Mouse (Mus musculus): ENCODE results near the gene 1110059E24Rik. TPM values are rescaled to one million over a fixed set of nuclear protein-coding genes. Genes with fewer than 3 reads are reported as not detected.

The 1110059E24Rik gene
- polyA plus RNA-seq, 1 experiment from 2014 or later, result 63.2 TPM

DNA sequence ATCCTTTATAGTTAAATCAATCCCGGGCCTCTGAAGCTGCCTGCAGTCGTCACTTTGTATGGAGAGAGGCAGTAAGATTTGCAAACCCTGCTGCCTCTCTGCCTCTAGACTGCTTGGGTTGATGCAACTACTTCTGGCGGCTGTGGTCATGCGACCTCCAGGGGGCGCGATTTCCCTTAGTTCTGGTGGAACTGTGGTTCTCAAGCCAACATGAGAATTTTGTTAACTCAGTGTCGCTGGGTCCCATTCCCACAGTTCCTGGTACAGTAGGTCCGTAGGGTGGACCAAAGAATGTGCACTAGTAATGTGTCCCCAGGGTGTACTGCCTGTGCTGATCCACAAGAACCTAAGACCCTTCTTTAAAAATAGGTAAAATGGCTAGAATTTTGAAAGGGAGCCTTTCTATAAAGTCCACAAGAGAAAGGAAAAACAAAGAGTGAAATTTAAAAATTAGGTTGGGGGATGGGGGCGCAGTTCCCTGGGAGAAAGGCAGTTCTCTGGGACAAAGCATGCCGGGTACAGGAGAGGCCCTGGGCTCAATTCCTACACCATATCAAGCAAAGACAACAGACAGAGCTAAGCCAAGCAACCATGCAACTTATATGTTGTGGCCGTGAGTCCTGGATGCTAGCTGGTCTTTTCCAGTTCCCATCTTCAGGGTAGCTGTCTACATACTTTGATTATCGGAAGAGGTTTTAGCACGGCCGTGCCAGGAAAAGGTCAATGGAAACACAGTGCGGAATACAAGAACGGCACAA, 81.4 kb downstream of the 1110059E24Rik start:
- 35% methylated on average over 16 of the region's 16 CpGs for WGBS

DNA sequence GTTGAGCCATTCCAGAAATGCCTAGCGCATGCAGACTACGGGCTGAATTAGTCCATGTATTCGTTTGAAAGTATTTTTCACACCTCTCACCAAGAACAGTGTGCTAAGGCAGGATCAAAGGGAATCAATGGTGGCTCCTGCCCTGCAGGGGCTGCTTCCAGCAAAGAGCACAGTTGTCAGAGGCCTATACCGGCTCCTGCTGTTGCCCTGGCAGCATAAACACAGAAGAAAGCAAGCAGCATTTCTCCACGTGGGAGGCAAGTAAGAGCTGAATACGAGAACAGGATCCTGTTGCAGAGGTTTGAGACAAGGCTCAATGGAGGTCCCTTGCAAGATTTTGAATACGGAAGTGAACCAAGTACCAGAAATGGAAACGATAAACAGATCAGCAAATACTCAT, 82.0 kb downstream of the 1110059E24Rik start:
- no peaks in the 10 kb centered on the region for H3K4me1 ChIP-seq (replicated peaks)
- no peak overlapping the region for H3K4me2 ChIP-seq
- ATAC-seq (ENCODE audit: insufficient number of reproducible peaks, insufficient read depth, low FRiP score, low TSS enrichment, low read depth), result no peak
- no peak overlapping the region for H3K4me3 ChIP-seq (replicated peaks)
- H3K27me3 ChIP-seq, result no peaks in the 10 kb centered on the region
- no peaks in the 10 kb centered on the region for H3K36me3 ChIP-seq
- H3K27ac ChIP-seq, result no peak overlapping the region
- no peak overlapping the region for H3K9ac ChIP-seq (replicated peaks)
- no peaks in the 10 kb centered on the region for H3K9me3 ChIP-seq
- WGBS, result 43% methylated on average over 8 of the region's 8 CpGs

More for the DNA sequence above, 81.4 kb downstream of the 1110059E24Rik start:
- Histone ChIP-seq H3K9me3 (no peaks in the 10 kb centered on the region), H3K27me3 (no peaks in the 10 kb centered on the region), H3K4me1 (replicated peaks) (no peaks in the 10 kb centered on the region), H3K4me3 (replicated peaks) (no peak overlapping the region), H3K36me3 (no peaks in the 10 kb centered on the region), H3K4me2 (no peak overlapping the region), H3K27ac (no peak overlapping the region), H3K9ac (replicated peaks) (no peak overlapping the region)
- ATAC-seq (ENCODE audit: insufficient number of reproducible peaks, insufficient read depth, low FRiP score, low TSS enrichment, low read depth), result no peak; the same call in 1 of the 2 replicates

- H3K9me3 ChIP-seq, result no peaks in the 10 kb centered on the region
- WGBS, result 71% methylated on average over 3 of the region's 3 CpGs
- no peak overlapping the region for H3K9ac ChIP-seq (replicated peaks)
- H3K27me3 ChIP-seq, result no peaks in the 10 kb centered on the region
- H3K27ac ChIP-seq, result no peak overlapping the region
- H3K4me3 ChIP-seq (replicated peaks), result no peak overlapping the region
- H3K4me2 ChIP-seq, result no peak overlapping the region
- H3K4me1 ChIP-seq (replicated peaks), result no peaks in the 10 kb centered on the region
- ATAC-seq (ENCODE audit: insufficient number of reproducible peaks, insufficient read depth, low FRiP score, low TSS enrichment, low read depth), result no peak
- H3K36me3 ChIP-seq, result no peaks in the 10 kb centered on the region
Measured at GRCm38 (mm10) chr19:21568528-21569185, 84.1 kb downstream of the 1110059E24Rik start.

- Histone ChIP-seq H3K9me3 (no peaks in the 10 kb centered on the region), H3K4me2 (no peak overlapping the region), H3K27me3 (no peaks in the 10 kb centered on the region), H3K4me3 (replicated peaks) (no peak overlapping the region), H3K27ac (no peak overlapping the region), H3K36me3 (no peaks in the 10 kb centered on the region), H3K4me1 (replicated peaks) (no peaks in the 10 kb centered on the region), H3K9ac (replicated peaks) (no peak overlapping the region)
- ATAC-seq (ENCODE audit: insufficient number of reproducible peaks, insufficient read depth, low FRiP score, low TSS enrichment, low read depth), result no peak
- WGBS, result 84% methylated on average over 3 of the region's 3 CpGs
Measured at GRCm38 (mm10) chr19:21567933-21568332, 84.8 kb downstream of the 1110059E24Rik start.

DNA sequence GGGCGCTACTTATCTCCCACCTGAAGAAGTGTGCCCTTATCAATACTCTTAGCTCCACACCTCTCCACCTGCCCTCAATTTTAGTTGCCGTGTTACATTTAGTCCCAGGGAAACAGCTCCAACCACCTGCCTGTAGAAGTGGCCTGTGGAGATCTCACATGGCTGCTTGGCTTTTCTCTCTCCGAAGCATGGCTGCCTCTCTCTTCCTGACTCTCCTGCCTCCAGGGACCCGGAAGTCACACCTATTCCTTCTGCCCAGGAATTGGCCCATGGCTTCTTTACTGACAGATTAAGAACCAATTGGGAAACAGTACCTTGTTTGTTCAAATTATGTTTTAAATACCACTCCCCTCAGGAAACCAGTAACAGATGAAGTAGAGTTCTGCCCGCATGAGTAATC, 86.3 kb downstream of the 1110059E24Rik start:
- 84% methylated on average over 5 of the region's 5 CpGs for whole genome bisulfite sequencing
- Histone ChIP-seq H3K4me1 (replicated peaks) (no peaks in the 10 kb centered on the region), H3K4me2 (no peak overlapping the region), H3K4me3 (replicated peaks) (no peak overlapping the region), H3K9ac (replicated peaks) (no peak overlapping the region), H3K27ac (no peak overlapping the region), H3K36me3 (no peaks in the 10 kb centered on the region), H3K27me3 (no peaks in the 10 kb centered on the region), H3K9me3 (no peaks in the 10 kb centered on the region)
- no peak for ATAC-seq (ENCODE audit: insufficient number of reproducible peaks, insufficient read depth, low FRiP score, low TSS enrichment, low read depth)

DNA sequence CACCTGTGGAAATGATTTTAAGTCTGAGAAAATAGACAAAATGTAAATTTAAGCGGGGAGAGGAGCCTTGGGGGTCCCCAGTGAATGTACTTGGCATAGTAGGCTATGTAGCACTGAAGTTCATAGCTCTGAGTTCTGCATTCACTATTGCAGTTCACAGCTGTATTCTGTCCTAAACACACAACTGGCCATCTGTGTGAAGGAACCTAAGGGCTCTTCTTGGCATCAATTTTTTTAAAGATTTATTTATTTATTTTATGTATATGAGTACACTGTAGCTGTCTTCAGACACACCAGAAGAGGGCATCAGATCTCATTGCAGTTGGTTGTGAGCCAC, 88.3 kb downstream of the 1110059E24Rik start:
- H3K27ac ChIP-seq, result no peak overlapping the region
- ATAC-seq (ENCODE audit: insufficient number of reproducible peaks, insufficient read depth, low FRiP score, low TSS enrichment, low read depth), result no peak
- H3K4me2 ChIP-seq, result no peak overlapping the region
- 7% methylated on average over 1 of the region's 1 CpGs for WGBS
- no peaks in the 10 kb centered on the region for H3K36me3 ChIP-seq
- no peaks in the 10 kb centered on the region for H3K27me3 ChIP-seq
- no peaks in the 10 kb centered on the region for H3K4me1 ChIP-seq (replicated peaks)
- no peak overlapping the region for H3K9ac ChIP-seq (replicated peaks)
- no peak overlapping the region for H3K4me3 ChIP-seq (replicated peaks)
- no peaks in the 10 kb centered on the region for H3K9me3 ChIP-seq

GRCm38 (mm10) chr19:21563789-21564460, 88.9 kb downstream of the 1110059E24Rik start:
- no peak; the same call in 1 of the 2 replicates for ATAC-seq (ENCODE audit: insufficient number of reproducible peaks, insufficient read depth, low FRiP score, low TSS enrichment, low read depth)

GRCm38 (mm10) chr19:21562996-21563395, 89.8 kb downstream of the 1110059E24Rik start:
- WGBS, result 82% methylated on average over 3 of the region's 3 CpGs
- H3K9me3 ChIP-seq, result no peaks in the 10 kb centered on the region
- H3K9ac ChIP-seq (replicated peaks), result no peak overlapping the region
- no peak overlapping the region for H3K27ac ChIP-seq
- H3K4me2 ChIP-seq, result no peak overlapping the region
- ATAC-seq (ENCODE audit: insufficient number of reproducible peaks, insufficient read depth, low FRiP score, low TSS enrichment, low read depth), result no peak
- H3K36me3 ChIP-seq, result no peaks in the 10 kb centered on the region
- no peak overlapping the region for H3K4me3 ChIP-seq (replicated peaks)
- H3K4me1 ChIP-seq (replicated peaks), result no peaks in the 10 kb centered on the region
- no peaks in the 10 kb centered on the region for H3K27me3 ChIP-seq

More at GRCm38 (mm10) chr19:21563789-21564460, 88.9 kb downstream of the 1110059E24Rik start:
- 26% methylated on average over 11 of the region's 11 CpGs for whole genome bisulfite sequencing
- H3K4me2 ChIP-seq, result no peak overlapping the region
- H3K9me3 ChIP-seq, result no peaks in the 10 kb centered on the region
- H3K36me3 ChIP-seq, result no peaks in the 10 kb centered on the region
- no peaks in the 10 kb centered on the region for H3K27me3 ChIP-seq
- H3K4me1 ChIP-seq (replicated peaks), result no peaks in the 10 kb centered on the region
- no peak overlapping the region for H3K9ac ChIP-seq (replicated peaks)
- H3K4me3 ChIP-seq (replicated peaks), result no peak overlapping the region
- H3K27ac ChIP-seq, result no peak overlapping the region

DNA sequence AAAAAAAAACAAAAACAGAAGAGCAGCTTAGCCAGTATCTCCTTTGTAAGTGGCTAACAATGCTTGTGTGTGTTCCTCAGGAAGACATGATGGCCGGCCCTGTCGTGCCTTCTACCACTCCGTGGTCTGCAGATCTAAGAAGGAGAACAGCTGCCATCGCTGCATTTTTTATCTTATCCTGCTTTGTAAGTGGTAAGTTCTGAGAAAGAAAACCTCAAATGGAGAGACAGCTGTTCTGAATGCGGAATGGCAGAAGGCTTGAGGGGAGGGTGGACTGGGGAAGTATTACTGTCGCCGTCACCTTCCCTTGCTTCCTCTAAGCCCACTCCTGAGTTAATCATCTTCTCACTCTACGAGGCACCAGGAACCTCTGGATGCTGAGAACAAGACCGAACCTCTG, 100.0 kb downstream of the 1110059E24Rik start:
- no peak for ATAC-seq (ENCODE audit: insufficient number of reproducible peaks, insufficient read depth, low FRiP score, low TSS enrichment, low read depth)
- Histone ChIP-seq H3K27ac (no peak overlapping the region), H3K9me3 (no peaks in the 10 kb centered on the region), H3K4me3 (replicated peaks) (no peak overlapping the region), H3K9ac (replicated peaks) (no peak overlapping the region), H3K27me3 (no peaks in the 10 kb centered on the region), H3K4me2 (no peak overlapping the region), H3K36me3 (no peaks in the 10 kb centered on the region), H3K4me1 (replicated peaks) (no peaks in the 10 kb centered on the region; the same call in 1 of the 2 replicates)
- 85% methylated on average over 9 of the region's 9 CpGs for WGBS

GRCm38 (mm10) chr19:21551921-21552536, 100.7 kb downstream of the 1110059E24Rik start:
- no peak overlapping the region for H3K9ac ChIP-seq (replicated peaks)
- WGBS, result 50% methylated on average over 5 of the region's 5 CpGs
- H3K4me1 ChIP-seq (replicated peaks), result no peaks in the 10 kb centered on the region; the same call in 1 of the 2 replicates
- no peaks in the 10 kb centered on the region for H3K9me3 ChIP-seq
- no peak overlapping the region for H3K27ac ChIP-seq
- no peak overlapping the region for H3K4me3 ChIP-seq (replicated peaks)
- no peaks in the 10 kb centered on the region for H3K27me3 ChIP-seq
- no peak for ATAC-seq (ENCODE audit: insufficient number of reproducible peaks, insufficient read depth, low FRiP score, low TSS enrichment, low read depth)
- H3K36me3 ChIP-seq, result no peaks in the 10 kb centered on the region
- H3K4me2 ChIP-seq, result no peak overlapping the region

GRCm38 (mm10) chr19:21549713-21550112, 103.1 kb downstream of the 1110059E24Rik start:
- 90% methylated on average over 3 of the region's 3 CpGs for WGBS
- no peak for ATAC-seq (ENCODE audit: insufficient number of reproducible peaks, insufficient read depth, low FRiP score, low TSS enrichment, low read depth)
- H3K4me3 ChIP-seq (replicated peaks), result no peak overlapping the region
- no peaks in the 10 kb centered on the region; the same call in 1 of the 2 replicates for H3K4me1 ChIP-seq (replicated peaks)
- H3K27me3 ChIP-seq, result no peaks in the 10 kb centered on the region
- H3K4me2 ChIP-seq, result no peak overlapping the region
- no peak overlapping the region for H3K9ac ChIP-seq (replicated peaks)
- H3K27ac ChIP-seq, result no peak overlapping the region
- no peaks in the 10 kb centered on the region for H3K9me3 ChIP-seq
- H3K36me3 ChIP-seq, result no peaks in the 10 kb centered on the region
